Mouse (Mus musculus) brain, embryonic 14.5 days (tissue): ENCODE data around the gene Cep128.
"Not testable (repeated sequence)": the region's sequence is repeated elsewhere in the genome, so short reads cannot be mapped to it uniquely, and the experiment has no call there.

ENCODE experiments used
- CTCF ChIP-seq: fragments of 200-500 bp; IDR thresholded peaks from 2 replicates; pipeline ENCODE4 v1.5.1; 2012; ENCODE audit warnings: inconsistent platforms, mild to moderate bottlenecking, moderate library complexity, borderline replicate concordance; ENCODE audit not compliant: insufficient read depth, insufficient read length; ENCODE audit errors: extremely low read depth
- POLR2A ChIP-seq: fragments of 200-500 bp; IDR thresholded peaks from 2 replicates; pipeline ENCODE4 v1.6.1; 2012; ENCODE audit warnings: mild to moderate bottlenecking, inconsistent platforms, borderline replicate concordance; ENCODE audit not compliant: poor library complexity, insufficient read depth, insufficient read length, severe bottlenecking; ENCODE audit errors: extremely low read depth

- TF ChIP-seq POLR2A, CTCF: not testable (repeated sequence)
Measured at GRCm38 (mm10) chr12:91338656-91339055, 45.6 kb downstream of the Cep128 start.
